Mouse (Mus musculus) spleen, adult 2 months (tissue): Measurements from ENCODE around the gene Abr.

Experiments
- CTCF ChIP-seq: fragments of 200-500 bp; IDR thresholded peaks from 2 replicates; pipeline ENCODE4 v1.5.1; 2011; ENCODE audit warnings: mild to moderate bottlenecking, inconsistent platforms; ENCODE audit not compliant: insufficient read depth, insufficient read length, insufficient replicate concordance; ENCODE audit errors: extremely low read depth
- POLR2A ChIP-seq: fragments of 200-500 bp; IDR thresholded peaks from 2 replicates; pipeline ENCODE4 v1.6.1; 2011; ENCODE audit warnings: low read depth, low read length, inconsistent platforms

DNA sequence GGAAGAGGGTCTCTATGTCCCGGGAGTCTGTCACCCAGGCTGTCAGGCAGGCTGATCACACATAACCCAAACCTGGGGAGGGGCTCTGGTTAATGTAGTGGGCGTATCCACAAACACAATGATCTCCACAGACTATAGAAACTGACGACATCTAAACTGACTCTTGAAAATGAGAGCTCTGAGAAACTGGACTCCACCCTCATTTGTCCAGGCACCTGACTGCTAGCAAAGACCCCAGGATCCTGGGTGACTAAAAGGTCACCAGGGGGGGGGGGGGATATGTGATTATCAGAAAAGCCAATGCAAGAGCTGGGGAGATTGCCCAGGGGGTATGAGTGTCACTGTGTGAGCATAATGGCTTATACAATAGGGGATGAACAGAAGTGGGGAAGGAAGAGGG lies 236.4 kb downstream of the Abr start:
- TF ChIP-seq POLR2A (no peak), CTCF (no peak)
